Mouse (Mus musculus): ENCODE data around the gene Immp2l. TPM values are rescaled to one million over a fixed set of nuclear protein-coding genes. Genes with fewer than 3 reads are reported as not detected.
A peak's percentile ranks its signal among the peaks of the same experiment; 100 is the strongest.

The Immp2l gene
- total and polyA plus RNA-seq, 2 experiments from 2014 or later: 1.7 to 10.9 TPM

DNA sequence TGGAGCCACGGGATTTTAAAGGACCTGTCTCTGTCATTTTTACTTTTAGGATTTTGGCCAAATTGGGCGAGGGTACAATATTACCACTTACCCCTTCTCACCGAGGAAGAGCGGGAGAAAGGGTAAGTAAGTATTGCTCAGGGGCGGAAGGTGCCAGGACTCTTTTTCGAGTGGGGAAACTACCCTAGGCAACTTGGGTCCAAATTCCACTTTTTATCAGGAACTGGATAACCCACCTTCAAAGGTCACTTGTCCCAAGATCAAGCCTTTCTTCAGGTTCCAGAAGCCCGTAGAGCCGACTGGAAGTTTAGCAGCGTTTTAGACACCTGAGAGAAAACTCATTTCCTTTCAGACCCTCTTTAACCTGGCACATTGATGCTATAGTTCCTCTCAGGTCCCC is 622 bp downstream of the Immp2l start:
- 19% methylated on average over 9 of the region's 9 CpGs for WGBS

GRCm38 (mm10) chr12:41027485-41027884 is 3.6 kb downstream of the Immp2l start:
- DNase-seq (ENCODE audit: low spot score) (no peak), ATAC-seq (no peak)
- Histone ChIP-seq H3K4me1 (ENCODE audit: insufficient read depth, low read length) (no peaks in the 10 kb centered on the region), H3K4me3 (ENCODE audit: low read length) (no peak overlapping the region), H3K36me3 (ENCODE audit: insufficient read depth, low read length) (no peaks in the 10 kb centered on the region), H3K4me2 (ENCODE audit: low read depth, low read length) (no peak overlapping the region), H3K9ac (replicated peaks; ENCODE audit: low read length) (no peak overlapping the region), H3K9me3 (ENCODE audit: low read length) (no peaks in the 10 kb centered on the region), H3K27me3 (ENCODE audit: insufficient read depth, low read length) (no peaks in the 10 kb centered on the region), H3K27ac (no peak overlapping the region)
- WGBS: 90% methylated on average over 6 of the region's 6 CpGs
- no peak for TF ChIP-seq CTCF (IDR thresholded peaks at IDR 0.05; ENCODE audit: low read depth)

More for the DNA sequence above, 622 bp downstream of the Immp2l start:
- no peaks in the 10 kb centered on the region for H3K36me3 ChIP-seq (ENCODE audit: insufficient read depth, low read length)
- peak overlapping the region; percentile 78 for H3K9ac ChIP-seq (replicated peaks; ENCODE audit: low read length)
- DNase-seq (ENCODE audit: low spot score) (no peak), ATAC-seq (no peak)
- TF ChIP-seq CTCF (IDR thresholded peaks at IDR 0.05; ENCODE audit: low read depth): no peak
- H3K27me3 ChIP-seq (ENCODE audit: insufficient read depth, low read length): no peaks in the 10 kb centered on the region
- H3K9me3 ChIP-seq (ENCODE audit: low read length): no peaks in the 10 kb centered on the region
- peak overlapping the region; percentile 73 for H3K27ac ChIP-seq
- H3K4me2 ChIP-seq (ENCODE audit: low read depth, low read length): peak overlapping the region; percentile 84
- no peaks in the 10 kb centered on the region for H3K4me1 ChIP-seq (ENCODE audit: insufficient read depth, low read length)
- H3K4me3 ChIP-seq (ENCODE audit: low read length): peak overlapping the region; percentile 78

GRCm38 (mm10) chr12:41031119-41031518 is 7.2 kb downstream of the Immp2l start:
- Histone ChIP-seq H3K9ac (replicated peaks; ENCODE audit: low read length) (no peak overlapping the region), H3K9me3 (ENCODE audit: low read length) (no peaks in the 10 kb centered on the region), H3K27me3 (ENCODE audit: insufficient read depth, low read length) (no peaks in the 10 kb centered on the region), H3K4me3 (ENCODE audit: low read length) (no peak overlapping the region), H3K4me2 (ENCODE audit: low read depth, low read length) (no peak overlapping the region), H3K27ac (no peak overlapping the region), H3K4me1 (ENCODE audit: insufficient read depth, low read length) (no peaks in the 10 kb centered on the region), H3K36me3 (ENCODE audit: insufficient read depth, low read length) (no peaks in the 10 kb centered on the region)
- DNase-seq (ENCODE audit: low spot score): no peak
- ATAC-seq: no peak
- no peak for TF ChIP-seq CTCF (IDR thresholded peaks at IDR 0.05; ENCODE audit: low read depth)
- 95% methylated on average over 2 of the region's 2 CpGs for WGBS

- H3K4me3 ChIP-seq (ENCODE audit: low read length): no peak overlapping the region
- no peaks in the 10 kb centered on the region for H3K9me3 ChIP-seq (ENCODE audit: low read length)
- DNase-seq (ENCODE audit: low spot score): peak; percentile 40
- no peaks in the 10 kb centered on the region for H3K27me3 ChIP-seq (ENCODE audit: insufficient read depth, low read length)
- H3K4me1 ChIP-seq (ENCODE audit: insufficient read depth, low read length): no peaks in the 10 kb centered on the region
- no peak overlapping the region for H3K27ac ChIP-seq
- TF ChIP-seq CTCF (IDR thresholded peaks at IDR 0.05; ENCODE audit: low read depth): no peak
- H3K36me3 ChIP-seq (ENCODE audit: insufficient read depth, low read length): no peaks in the 10 kb centered on the region
- H3K4me2 ChIP-seq (ENCODE audit: low read depth, low read length): no peak overlapping the region
- H3K9ac ChIP-seq (replicated peaks; ENCODE audit: low read length): no peak overlapping the region
- ATAC-seq: 0 out of 2 replicates have a peak, but pooled peaks have one; percentile 73
- WGBS: 62% methylated on average over 3 of the region's 3 CpGs
These were observed 9.3 kb downstream of the Immp2l start for GRCm38 (mm10) chr12:41033196-41033595.

DNA sequence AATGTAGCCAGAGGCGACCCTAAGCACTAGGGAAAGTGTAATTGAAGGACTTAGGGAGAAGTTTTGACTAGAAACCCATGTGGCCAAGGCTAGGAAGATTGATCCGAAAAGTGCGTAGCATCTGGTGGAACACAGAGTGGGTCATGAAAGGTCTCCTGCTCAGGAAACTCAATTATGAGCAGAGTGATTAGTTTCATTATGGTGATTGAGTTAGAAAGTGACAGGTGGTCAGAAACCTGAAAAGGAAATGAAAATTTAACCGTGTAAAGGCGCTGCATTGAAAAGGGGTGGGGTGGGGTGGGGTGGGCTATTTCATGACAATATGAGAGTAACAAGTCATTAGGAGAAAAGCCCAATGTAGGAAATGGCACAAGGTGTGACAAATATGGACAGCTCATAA is 15.9 kb downstream of the Immp2l start:
- H3K27me3 ChIP-seq (ENCODE audit: insufficient read depth, low read length): no peaks in the 10 kb centered on the region
- no peaks in the 10 kb centered on the region for H3K9me3 ChIP-seq (ENCODE audit: low read length)
- no peak for ATAC-seq
- H3K9ac ChIP-seq (replicated peaks; ENCODE audit: low read length): no peak overlapping the region
- no peak for TF ChIP-seq CTCF (IDR thresholded peaks at IDR 0.05; ENCODE audit: low read depth)
- no peaks in the 10 kb centered on the region for H3K4me1 ChIP-seq (ENCODE audit: insufficient read depth, low read length)
- no peak overlapping the region for H3K4me2 ChIP-seq (ENCODE audit: low read depth, low read length)
- H3K36me3 ChIP-seq (ENCODE audit: insufficient read depth, low read length): no peaks in the 10 kb centered on the region
- no peak overlapping the region for H3K27ac ChIP-seq
- WGBS: 87% methylated on average over 5 of the region's 5 CpGs
- no peak overlapping the region for H3K4me3 ChIP-seq (ENCODE audit: low read length)
- no peak for DNase-seq (ENCODE audit: low spot score)

GRCm38 (mm10) chr12:41041737-41042136 is 17.8 kb downstream of the Immp2l start:
- TF ChIP-seq CTCF (IDR thresholded peaks at IDR 0.05; ENCODE audit: low read depth): no peak
- Histone ChIP-seq H3K27ac (no peak overlapping the region), H3K27me3 (ENCODE audit: insufficient read depth, low read length) (no peaks in the 10 kb centered on the region), H3K9ac (replicated peaks; ENCODE audit: low read length) (no peak overlapping the region), H3K4me1 (ENCODE audit: insufficient read depth, low read length) (no peaks in the 10 kb centered on the region), H3K4me2 (ENCODE audit: low read depth, low read length) (no peak overlapping the region), H3K4me3 (ENCODE audit: low read length) (no peak overlapping the region), H3K9me3 (ENCODE audit: low read length) (no peaks in the 10 kb centered on the region), H3K36me3 (ENCODE audit: insufficient read depth, low read length) (no peaks in the 10 kb centered on the region)
- WGBS: 84% methylated on average over 2 of the region's 2 CpGs
- no peak for ATAC-seq
- DNase-seq (ENCODE audit: low spot score): no peak

GRCm38 (mm10) chr12:41044493-41045132 is 20.7 kb downstream of the Immp2l start:
- H3K36me3 ChIP-seq (ENCODE audit: insufficient read depth, low read length): no peaks in the 10 kb centered on the region
- H3K4me3 ChIP-seq (ENCODE audit: low read length): no peak overlapping the region
- ATAC-seq (no peak), DNase-seq (ENCODE audit: low spot score) (no peak)
- H3K4me2 ChIP-seq (ENCODE audit: low read depth, low read length): no peak overlapping the region
- no peaks in the 10 kb centered on the region for H3K4me1 ChIP-seq (ENCODE audit: insufficient read depth, low read length)
- no peak overlapping the region for H3K9ac ChIP-seq (replicated peaks; ENCODE audit: low read length)
- no peak for TF ChIP-seq CTCF (IDR thresholded peaks at IDR 0.05; ENCODE audit: low read depth)
- WGBS: 82% methylated on average over 12 of the region's 12 CpGs
- H3K27ac ChIP-seq: no peak overlapping the region
- H3K9me3 ChIP-seq (ENCODE audit: low read length): no peaks in the 10 kb centered on the region
- no peaks in the 10 kb centered on the region for H3K27me3 ChIP-seq (ENCODE audit: insufficient read depth, low read length)

All from hindbrain, postnatal 0 days (tissue).